Mouse (Mus musculus): Measurements from ENCODE around the gene Bsn.

Gene Bsn

DNA sequence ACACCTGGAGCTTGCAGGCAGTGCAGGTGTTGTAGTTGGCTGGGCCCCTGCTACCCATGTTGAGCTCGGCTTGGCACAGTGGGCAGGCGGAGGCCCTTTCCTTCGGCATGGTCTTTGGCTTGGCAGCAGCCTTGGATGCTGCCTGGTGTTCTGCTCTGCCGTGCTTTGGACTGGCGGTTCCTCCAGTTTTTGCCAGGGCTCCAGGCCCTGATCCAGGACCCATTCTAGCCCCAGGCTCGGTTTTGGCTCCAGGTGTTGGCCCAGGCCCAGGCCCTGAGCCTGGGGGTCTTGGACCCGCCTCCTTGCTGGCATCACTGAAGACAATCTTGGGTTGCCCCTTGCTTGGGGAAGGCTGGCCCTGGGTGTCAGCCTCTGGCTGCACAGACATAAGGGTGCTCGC, 64.5 kb downstream of the Bsn start:
- no peak for DNase-seq (ENCODE audit: low read depth)

- peak; percentile 51 for DNase-seq (ENCODE audit: low read depth)
Measured at GRCm38 (mm10) chr9:108123916-108124315, 66.3 kb downstream of the Bsn start.

GRCm38 (mm10) chr9:108121170-108121969, 68.8 kb downstream of the Bsn start:
- DNase-seq (ENCODE audit: low read depth) = no peak

DNA sequence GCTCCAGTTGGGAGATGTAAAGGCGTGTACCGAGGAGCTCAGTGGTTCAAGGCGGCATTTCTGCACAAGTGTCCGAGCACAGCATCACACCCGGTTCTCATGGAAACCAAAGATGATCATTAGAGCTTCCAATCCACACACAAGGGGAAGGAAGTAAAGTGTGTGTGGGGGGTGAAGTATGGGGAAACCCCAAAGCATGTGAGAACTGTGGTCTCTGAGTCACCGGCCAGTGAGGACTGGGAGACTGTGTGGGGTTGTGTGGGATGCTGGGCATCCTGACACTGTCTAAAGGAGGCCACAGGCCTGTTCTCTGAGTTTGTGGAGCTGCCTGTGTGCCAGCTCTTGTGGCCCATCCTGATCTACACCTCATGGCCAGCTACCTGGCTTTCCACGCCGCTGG, 69.5 kb downstream of the Bsn start:
- peak; percentile 76 for DNase-seq (ENCODE audit: low read depth)

- DNase-seq (ENCODE audit: low read depth) = peak; percentile 53
Measured at GRCm38 (mm10) chr9:108119891-108120411, 70.2 kb downstream of the Bsn start.

DNA sequence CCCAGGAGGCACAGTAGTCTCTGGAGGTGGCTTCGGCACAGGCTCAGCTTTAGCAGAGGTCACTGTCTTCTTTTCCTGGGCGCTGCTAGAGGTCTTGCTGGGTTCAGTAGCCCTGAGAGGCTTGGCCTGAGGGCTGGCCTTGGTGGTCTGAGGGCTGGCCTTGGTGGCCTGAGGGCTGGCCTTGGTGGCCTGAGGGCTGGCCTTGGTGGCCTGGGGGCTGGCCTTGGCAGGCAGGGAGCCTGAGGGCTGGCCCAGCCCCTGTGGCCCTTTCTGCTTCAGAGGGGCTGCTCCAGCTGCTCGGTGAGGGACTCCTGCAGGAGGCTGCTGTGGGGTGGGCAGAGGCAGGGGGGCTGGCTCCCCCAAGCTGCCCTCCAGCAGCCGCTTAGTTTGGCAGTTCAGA, 73.0 kb downstream of the Bsn start:
- no peak for DNase-seq (ENCODE audit: low read depth)

GRCm38 (mm10) chr9:108115290-108116077, 74.7 kb downstream of the Bsn start:
- DNase-seq (ENCODE audit: low read depth) = no peak

- no peak for DNase-seq (ENCODE audit: low read depth)
Measured at GRCm38 (mm10) chr9:108112719-108113340, 77.4 kb downstream of the Bsn start.

DNA sequence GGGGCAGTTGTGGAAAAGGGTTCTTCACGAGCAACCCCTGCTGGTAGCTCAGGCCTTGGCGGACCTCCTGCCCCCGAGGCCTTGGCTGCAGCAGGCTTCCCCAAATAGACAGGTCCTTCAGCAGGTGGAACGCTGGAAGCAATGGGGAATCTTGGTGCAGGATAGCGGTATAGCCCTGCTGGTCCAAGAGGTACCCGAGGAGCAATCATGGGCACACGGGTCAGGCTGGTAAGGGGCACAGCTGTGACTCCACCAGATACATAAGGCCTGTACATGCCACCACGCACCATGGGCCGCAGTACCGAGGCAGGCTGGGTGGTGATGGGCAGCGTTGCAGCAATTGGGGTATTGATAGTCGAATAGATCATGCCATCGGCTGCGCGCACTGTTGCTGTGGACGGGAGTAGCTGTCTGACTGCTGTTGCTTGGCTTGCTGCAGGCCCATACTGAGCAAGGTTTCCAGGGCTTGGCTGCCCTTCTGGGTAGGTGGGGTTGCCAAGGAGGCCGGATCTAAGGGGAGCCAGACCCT, 78.5 kb downstream of the Bsn start:
- no peak for DNase-seq (ENCODE audit: low read depth)

GRCm38 (mm10) chr9:108111101-108111592, 79.0 kb downstream of the Bsn start:
- DNase-seq (ENCODE audit: low read depth) = no peak

DNA sequence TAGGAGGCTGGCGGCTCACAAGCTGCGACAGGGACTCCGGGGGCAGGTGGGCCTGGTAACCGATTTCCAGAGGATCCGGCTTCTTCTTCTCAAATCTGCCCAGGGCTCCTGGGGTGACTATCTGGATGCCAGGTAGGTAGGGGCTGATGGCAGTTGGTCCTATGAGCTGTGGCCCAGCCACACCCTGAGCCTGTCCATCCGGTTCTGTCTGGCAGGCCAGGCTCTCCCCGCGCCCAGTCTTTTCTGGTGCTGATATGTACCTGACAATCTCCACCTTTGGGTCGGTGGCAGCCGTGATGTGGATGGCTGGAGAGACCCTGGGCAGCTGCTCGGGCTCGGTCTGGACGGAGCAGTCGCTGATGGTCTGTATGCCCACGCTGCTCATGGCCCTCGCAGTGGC, 80.0 kb downstream of the Bsn start:
- DNase-seq (ENCODE audit: low read depth) = no peak

DNA sequence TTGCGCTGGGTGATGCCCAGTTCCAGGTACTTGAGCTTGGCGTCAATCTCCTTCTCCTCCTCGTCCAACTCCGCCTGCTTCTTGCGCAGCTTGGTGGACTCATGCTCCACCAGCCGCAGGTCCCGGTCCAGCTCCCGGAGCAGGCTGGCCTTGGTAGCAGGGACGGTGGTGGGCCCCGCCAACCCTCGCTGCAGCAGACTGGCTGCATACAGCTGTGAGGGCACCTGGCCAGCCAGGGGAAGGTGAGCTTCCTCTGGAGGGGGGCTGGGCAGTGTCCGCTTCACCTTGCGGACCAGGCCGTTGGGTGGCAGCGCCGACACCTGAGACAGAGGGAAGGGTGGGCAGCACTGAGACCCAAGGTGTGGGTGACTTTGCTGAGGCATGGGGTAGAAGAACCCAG, 82.3 kb downstream of the Bsn start:
- DNase-seq (ENCODE audit: low read depth) = no peak

DNA sequence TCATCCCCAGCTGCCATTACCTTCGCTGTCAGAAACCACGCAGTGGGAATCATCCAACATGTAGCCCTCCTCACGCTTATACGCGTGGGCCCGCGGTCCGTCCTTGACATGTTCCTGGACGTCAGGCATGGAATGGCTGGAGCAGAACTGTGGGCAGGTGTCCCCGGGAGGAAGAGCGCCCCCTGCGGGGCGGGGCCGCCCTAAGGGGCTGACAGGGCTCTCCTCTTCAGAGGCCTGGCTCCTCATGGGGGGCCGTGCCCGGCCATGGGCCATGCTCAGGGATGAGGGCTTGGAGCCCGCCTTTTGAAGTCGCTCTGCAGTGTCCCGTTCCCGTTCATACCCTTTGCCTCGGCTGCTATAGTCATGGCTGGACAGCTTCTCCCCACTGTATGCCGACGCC, 84.1 kb downstream of the Bsn start:
- DNase-seq (ENCODE audit: low read depth) = no peak

DNA sequence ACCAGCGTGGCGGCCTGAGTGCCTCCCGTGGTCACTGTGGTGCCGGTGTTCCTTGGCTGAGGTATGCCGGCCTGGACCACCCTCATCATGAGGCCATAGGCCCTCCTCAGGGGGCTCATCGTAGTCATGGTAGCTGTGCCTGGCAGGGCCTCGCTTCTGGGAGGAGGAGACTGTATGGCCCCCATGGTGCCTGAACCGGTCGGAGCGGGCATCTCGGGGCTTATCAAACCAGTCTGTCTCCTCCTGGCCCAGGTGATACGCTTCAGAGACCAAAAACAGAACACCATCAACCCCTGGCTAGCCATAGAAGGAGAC, 84.7 kb downstream of the Bsn start:
- DNase-seq (ENCODE audit: low read depth) = no peak

DNA sequence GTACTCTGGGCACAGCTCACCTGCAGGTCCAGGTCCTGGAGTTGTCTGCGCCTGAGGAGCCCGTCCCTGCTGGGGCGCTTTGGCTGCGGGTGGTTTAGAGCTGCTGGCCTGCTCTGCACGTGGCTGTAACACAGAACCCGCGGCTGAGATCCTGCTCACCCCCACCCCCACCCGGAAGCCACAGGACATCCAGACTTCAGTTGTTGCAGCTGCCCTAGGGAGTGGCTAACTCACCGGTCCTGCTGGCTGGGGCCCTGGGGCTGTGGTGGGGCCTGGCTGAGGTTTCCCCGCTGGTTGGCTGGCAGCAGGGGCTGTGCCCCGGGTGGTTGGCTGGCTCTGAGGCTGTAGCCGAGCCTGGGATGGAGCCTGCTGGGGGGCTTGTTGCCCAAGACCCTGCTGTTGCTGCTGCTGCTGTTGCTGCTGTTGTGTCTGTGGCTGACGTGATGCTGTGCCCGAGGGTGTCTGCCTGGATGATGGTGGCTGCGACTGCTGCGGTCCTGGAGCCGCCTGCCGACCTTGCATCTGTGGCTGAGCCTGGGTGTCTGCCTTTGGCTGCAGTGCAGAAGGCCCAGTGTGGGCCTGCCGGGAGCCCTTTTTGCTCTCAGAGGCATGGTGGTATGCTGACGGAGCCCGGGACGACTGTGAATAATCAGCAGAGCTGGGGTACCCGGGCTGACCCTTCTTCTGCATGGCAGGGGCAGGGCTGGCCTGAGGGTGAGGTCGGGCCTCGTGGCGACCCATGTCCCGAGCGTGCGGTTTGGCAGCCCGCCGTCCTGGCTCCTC, 85.2 kb downstream of the Bsn start:
- no peak for DNase-seq (ENCODE audit: low read depth)

DNA sequence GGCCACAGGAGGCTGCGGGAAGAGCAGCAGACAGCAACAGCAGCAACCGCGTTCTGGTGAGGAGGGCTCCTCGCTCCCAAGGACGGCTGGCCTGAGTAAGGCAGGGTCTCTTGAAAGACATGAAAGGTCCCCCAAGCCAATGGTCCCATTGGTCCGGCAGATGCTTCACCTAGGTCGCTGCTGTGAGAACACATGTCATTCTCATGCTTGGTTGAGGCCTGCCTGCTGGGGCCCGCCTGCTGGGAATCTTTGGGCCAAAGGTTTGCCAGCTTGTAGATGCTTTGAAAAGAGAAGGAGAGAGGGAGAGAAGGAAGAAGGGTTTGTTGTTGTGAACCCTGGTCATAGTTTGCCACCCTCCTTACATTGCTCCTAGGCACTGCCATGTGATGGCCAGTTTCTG, 90.6 kb downstream of the Bsn start:
- DNase-seq (ENCODE audit: low read depth) = no peak

DNA sequence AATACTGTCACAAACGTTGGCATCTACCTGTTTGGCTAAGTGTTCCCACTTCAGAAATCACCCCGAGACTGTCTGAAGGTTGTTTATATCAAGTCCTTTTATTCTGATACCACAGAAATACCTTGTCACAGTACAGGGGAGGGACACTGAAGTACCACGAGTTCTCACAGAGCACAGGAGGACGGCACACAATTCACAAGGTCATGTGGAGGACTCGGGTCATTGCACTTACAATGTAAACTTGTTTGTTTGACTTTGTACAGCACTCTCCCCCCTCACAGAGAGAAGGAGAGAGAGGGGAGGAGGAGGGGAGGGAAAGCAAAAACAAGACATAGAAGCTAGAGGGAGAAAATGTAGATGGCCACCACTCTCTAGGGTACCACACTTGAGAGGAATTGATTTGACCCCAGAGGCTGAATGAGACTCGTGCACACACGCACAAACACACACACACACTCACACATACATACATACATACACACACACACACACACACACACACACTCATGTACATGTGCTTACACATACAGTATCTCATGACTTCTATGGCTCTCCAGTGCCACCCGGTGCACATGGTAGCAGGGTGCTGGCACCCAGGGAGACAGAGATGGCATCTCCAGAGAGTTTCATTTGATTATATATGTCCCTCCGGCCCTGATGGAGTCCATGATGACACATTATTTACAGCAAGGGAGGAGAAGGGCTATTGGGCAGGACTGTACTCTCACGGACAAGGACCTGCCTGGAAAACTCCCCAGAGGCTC, 94.1 kb downstream of the Bsn start:
- no peak for DNase-seq (ENCODE audit: low read depth)

DNA sequence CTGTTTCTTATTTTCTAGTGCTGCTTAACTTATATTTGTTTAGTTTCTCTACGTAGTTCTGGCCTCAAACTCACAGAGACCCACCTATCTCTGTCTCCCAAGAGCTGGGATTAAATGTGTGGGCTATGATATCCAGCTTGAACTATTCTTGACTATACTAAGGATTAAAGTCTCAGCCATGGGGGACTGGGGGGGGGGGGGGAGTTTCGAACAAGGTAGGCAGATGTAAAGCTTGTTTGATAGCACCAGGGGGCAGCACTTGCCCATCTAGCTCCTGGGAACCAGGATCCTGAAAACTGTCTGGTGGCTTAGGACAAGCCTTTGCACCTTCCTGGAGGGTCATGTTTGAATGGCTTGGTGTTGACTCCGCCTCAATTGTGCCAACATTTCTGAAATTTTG, 94.7 kb downstream of the Bsn start:
- DNase-seq (ENCODE audit: low read depth) = peak; percentile 59

DNA sequence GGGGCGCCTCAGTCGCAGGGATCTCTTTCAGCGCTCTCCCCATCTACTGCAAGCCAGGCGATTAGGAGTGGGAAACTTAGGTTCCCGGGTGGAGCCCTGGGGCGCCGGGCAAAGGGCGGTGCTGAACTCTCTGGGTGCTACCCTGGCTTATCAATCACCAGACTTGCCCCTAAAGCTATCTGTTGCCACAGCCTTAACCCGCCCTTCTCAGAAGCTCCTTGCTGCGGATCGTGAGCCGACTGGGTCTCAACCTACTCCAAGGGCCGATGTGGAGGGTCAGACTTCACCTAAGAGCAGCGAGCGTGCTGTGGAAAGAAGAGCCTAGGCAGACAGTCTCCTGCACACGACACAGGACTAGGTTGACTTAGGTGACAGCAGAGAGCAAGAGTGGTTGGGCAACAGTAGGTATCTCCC, 95.2 kb downstream of the Bsn start:
- DNase-seq (ENCODE audit: low read depth) = no peak

DNA sequence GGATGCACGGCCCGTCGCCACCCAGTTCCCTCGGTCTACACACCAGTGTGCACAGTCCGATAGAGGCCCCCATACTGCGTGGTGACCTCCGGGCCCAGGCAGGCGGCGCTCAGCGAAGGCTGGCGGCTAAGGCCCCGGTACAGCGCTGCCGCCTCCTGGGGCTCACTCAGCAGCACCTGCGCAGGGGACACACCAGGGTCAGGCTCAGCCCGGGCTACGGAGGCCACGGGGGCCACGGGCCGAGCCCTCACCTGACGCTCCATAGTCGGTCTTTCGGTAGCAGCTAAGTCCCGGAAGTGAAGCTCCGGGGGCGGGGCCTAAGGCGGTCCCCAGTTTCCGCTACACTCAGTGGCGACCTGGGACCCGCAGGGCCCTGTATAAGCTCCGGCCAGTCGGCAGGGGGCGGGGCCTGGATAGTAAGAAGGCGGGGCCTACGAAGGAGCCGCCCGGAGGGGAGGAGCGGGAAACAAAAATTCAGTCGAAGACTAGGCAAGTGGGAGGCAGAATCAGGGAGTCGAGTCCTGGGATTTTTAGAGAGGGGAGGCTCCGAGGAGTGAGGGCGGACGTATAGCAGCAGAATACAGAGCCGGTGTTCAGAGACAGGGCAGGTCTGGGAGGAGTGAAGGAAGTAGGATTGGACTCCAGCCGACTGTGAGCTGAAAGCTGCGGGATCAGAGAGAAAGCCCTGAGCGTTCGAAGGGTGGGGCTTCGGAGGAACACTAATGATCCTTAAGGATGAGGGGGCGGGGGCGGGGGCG, 95.8 kb downstream of the Bsn start, which contains the start of gene Apeh:
Apeh (minus strand) TSS at position 423 of the 758 bp plus-strand sequence.
- DNase-seq (ENCODE audit: low read depth) = peak; percentile 70
